8 mouse cellular contexts compared by ENCODE assay signal in the genomic region with DNA sequence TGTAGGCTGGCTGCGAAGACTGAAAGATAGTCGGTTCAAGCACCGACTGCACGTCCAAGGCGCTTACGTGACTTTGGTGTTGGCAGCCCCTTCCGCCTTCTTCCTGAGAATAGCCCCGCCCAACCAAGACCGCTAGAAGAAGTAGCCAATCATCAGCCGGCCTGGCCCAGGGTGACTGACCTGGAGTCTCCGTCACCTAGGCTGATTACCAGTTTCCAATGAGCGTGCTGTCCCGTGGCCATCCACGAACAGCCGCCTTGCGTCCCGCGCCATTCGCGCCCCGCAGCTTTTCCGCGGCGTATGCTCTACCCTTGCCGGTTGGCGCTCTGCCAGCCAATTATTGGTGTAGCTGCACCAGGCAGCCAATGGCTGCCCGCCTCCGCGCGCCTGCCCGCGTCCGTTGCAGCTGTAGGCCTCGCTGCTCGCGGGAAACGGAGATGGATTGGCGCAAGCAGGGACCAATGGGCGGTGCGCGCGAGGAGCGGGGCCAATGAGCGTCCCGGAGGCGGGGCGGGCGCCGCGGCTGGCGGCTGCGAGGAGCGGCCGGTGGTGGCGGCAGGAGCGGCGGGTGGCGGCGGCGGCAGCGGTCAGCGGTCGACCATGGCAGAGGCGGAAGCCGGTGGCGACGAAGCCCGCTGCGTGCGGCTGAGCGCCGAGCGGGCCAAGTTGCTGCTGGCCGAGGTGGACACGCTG. TPM values are rescaled to one million over a fixed set of nuclear protein-coding genes. Genes with fewer than 3 reads are reported as not detected.
DNase-seq lines count a peak whose midpoint lies in the region; ATAC-seq and TF ChIP-seq lines count a peak whose summit lies in the region.

A gene (minus strand): TSS at position 404 of the 693 bp plus-strand sequence.
A gene (plus strand): TSS at position 483 of the 693 bp plus-strand sequence.

- peak; percentile 62; the same call in 1 of the 2 replicates for TF ChIP-seq POLR2A in cortical plate, adult 2 months (IDR thresholded peaks at IDR 0.05; ENCODE audit: extremely low read depth, insufficient read depth, low read length)

- H3K4me1 ChIP-seq in cortical plate, adult 2 months (ENCODE audit: control insufficient read depth, insufficient read depth, low read length): peaks cover 9% of the 10 kb centered on the region
- H3K4me1 ChIP-seq in megakaryocyte, embryonic 14.5 days: peaks cover 44% of the 10 kb centered on the region

- DNase-seq in gastrocnemius, adult 8-10 months (ENCODE audit: low spot score in 2 of 2): peak; percentile 97 to 99
- DNase-seq in hindlimb bud, embryonic 11.5 days (ENCODE audit: extremely low spot score, low read depth, low spot score): peak; percentile 88
- peak; percentile 98 to 99 for DNase-seq in left cerebral cortex, adult 8-10 months (ENCODE audit: low spot score in 2 of 2)
- DNase-seq in right cerebral cortex, postnatal 10 days (ENCODE audit: low spot score in 2 of 2): peak; percentile 100
- DNase-seq in urinary bladder, postnatal 25 days (ENCODE audit: low spot score): peak; percentile 98

- H3K4me3 ChIP-seq in cortical plate, adult 2 months (ENCODE audit: insufficient read depth, low read length): peak within 1 kb of the TSS; percentile 56
- H3K4me3 ChIP-seq in megakaryocyte, embryonic 14.5 days (replicated peaks): peak within 1 kb of the TSS; percentile 93

- TF ChIP-seq CTCF in cortical plate, adult 2 months (IDR thresholded peaks at IDR 0.05; ENCODE audit: extremely low read depth, insufficient read depth, low read length): no peak

- ATAC-seq in activated CD4-positive, CD25-positive, alpha-beta regulatory T cell, adult 4 months: peak; percentile 97

- peak within 1 kb of the TSS; percentile 95 for H3K27ac ChIP-seq in cortical plate, adult 2 months (ENCODE audit: insufficient read depth, low read length)

- H3K9me3 ChIP-seq in megakaryocyte, embryonic 14.5 days: no peaks in the 10 kb centered on the region

- no peaks in the 10 kb centered on the region for H3K27me3 ChIP-seq in megakaryocyte, embryonic 14.5 days (replicated peaks)

- H3K36me3 ChIP-seq in megakaryocyte, embryonic 14.5 days (replicated peaks; ENCODE audit: low read length): peaks cover 59% of the 10 kb centered on the region

RNA-seq across cellular contexts. Expression of the first gene that starts in this region (rescaled TPM):
- 10 to 100 TPM; 22.6 to 37.5 TPM for polyA plus RNA-seq in activated CD4-positive, CD25-positive, alpha-beta regulatory T cell, adult 4 months (2017; shearing (Covaris generic))
- polyA plus RNA-seq in cortical plate, adult 2 months (2012; rRNA removed): 77.3 and 79.2 TPM in 2 replicates
- total RNA-seq in gastrocnemius, adult 8-10 months (2022): 10 to 100 TPM; 13.6 to 14.6 (median 14.2) TPM
- 10 to 100 TPM; 32.3 to 36.2 (median 34.5) TPM for total RNA-seq in left cerebral cortex, adult 8-10 months (2022)
- 9.7 and 18.7 TPM in 2 replicates for polyA plus RNA-seq in megakaryocyte, embryonic 14.5 days (2012; ENCODE audit: insufficient read depth, low replicate concordance)

RNA-seq across cellular contexts. Expression of the second gene that starts in this region (rescaled TPM):
- 1 to 10 TPM; 3.3 to 6.2 TPM for polyA plus RNA-seq in activated CD4-positive, CD25-positive, alpha-beta regulatory T cell, adult 4 months (2017; shearing (Covaris generic))
- polyA plus RNA-seq in cortical plate, adult 2 months (2012; rRNA removed): 97.1 and 99.3 TPM in 2 replicates
- 10 to 100 TPM; 55.1 to 60.3 (median 60.2) TPM for total RNA-seq in gastrocnemius, adult 8-10 months (2022)
- total RNA-seq in left cerebral cortex, adult 8-10 months (2022): 10 to 100 TPM; 59.0 to 68.7 (median 63.8) TPM
- polyA plus RNA-seq in megakaryocyte, embryonic 14.5 days (2012; ENCODE audit: insufficient read depth, low replicate concordance): 48.8 and 102 TPM in 2 replicates

Comparison
In these comparisons a context has a peak if more than half of its experiments do, and no peak if none do; other contexts are left out.
1. Peak in every context shown above with its lines: DNase-seq, ATAC-seq, H3K4me3 ChIP-seq and H3K27ac ChIP-seq.